Mouse (Mus musculus): ENCODE data around the gene Aimp2. TPM values are rescaled to one million over a fixed set of nuclear protein-coding genes. Genes with fewer than 3 reads are reported as not detected.

Gene Aimp2
- polyA plus RNA-seq, 1 experiment from 2014 or later: 109 TPM

DNA sequence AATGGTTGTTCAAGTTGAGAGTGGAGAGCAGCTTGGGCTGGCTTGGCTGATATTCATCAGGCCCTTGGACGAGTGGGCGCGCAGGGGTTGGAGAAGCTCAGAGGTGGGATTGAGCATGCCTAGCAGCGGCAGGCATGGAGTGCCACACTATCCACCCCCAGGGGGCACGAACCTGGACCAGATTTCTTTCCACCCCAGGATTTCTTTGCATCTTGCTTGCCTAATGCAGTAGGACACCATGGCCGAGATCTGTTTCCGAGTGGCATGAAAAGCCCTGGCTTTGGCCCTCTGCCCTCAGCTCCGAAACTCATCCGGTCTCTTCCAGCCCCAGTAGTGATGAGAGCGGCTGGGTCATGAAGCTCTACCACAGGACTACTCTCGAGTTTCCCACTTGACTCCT is 23.8 kb upstream of the Aimp2 start:
- DNase-seq (ENCODE audit: low spot score) (no peak), ATAC-seq (replicated peaks; ENCODE audit: low FRiP score) (no peak)
- Histone ChIP-seq H3K4me2 (ENCODE audit: low read depth, low read length, severe bottlenecking) (no peak overlapping the region; the same call in 1 of the 2 replicates), H3K4me3 (ENCODE audit: low read depth, low read length) (no peak overlapping the region), H3K9ac (ENCODE audit: low read length) (no peak overlapping the region), H3K36me3 (ENCODE audit: control insufficient read depth, insufficient read depth, low read length) (peaks cover 5% of the 10 kb centered on the region; the same call in 1 of the 2 replicates), H3K4me1 (replicated peaks; ENCODE audit: control insufficient read depth, insufficient read depth, low read length) (no peaks in the 10 kb centered on the region), H3K27ac (ENCODE audit: low read depth, low read length) (no peak overlapping the region), H3K9me3 (ENCODE audit: control insufficient read depth, low read length) (no peaks in the 10 kb centered on the region), H3K27me3 (ENCODE audit: control insufficient read depth, insufficient read depth, low read length) (no peaks in the 10 kb centered on the region)
- 88% methylated on average over 11 of the region's 11 CpGs for WGBS

DNA sequence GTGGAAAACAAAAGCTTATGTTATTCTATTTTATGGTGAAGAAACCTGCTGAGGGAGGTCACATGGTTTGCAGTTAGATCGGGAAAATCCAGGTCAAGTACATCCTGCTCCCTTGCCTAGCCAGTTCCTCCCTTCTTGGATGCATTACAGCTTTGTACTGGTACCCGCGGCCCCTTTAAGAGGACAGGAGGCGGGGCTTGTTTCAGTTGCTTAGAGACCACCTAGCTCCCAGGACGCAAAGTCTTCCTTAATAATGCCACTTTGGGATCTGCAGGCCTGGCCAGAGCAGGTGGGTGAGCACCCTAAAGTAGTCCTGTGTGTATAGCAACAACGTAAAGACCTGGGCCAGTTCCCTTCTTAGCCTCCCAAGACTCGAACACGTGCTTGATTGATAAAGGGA is 23.2 kb upstream of the Aimp2 start, which contains the start of gene Rsph10b:
Rsph10b (plus strand) TSS at position 205 of the 400 bp plus-strand sequence.
- DNase-seq (ENCODE audit: low spot score) (peak; percentile 52), ATAC-seq (replicated peaks; ENCODE audit: low FRiP score) (peak; percentile 30; the same call in 1 of the 2 replicates)
- no peaks in the 10 kb centered on the region for H3K4me1 ChIP-seq (replicated peaks; ENCODE audit: control insufficient read depth, insufficient read depth, low read length)
- WGBS: 15% methylated on average over 8 of the region's 8 CpGs
- H3K9ac ChIP-seq (ENCODE audit: low read length): no peak within 1 kb of the TSS
- H3K4me3 ChIP-seq (ENCODE audit: low read depth, low read length): no peak within 1 kb of the TSS
- H3K27me3 ChIP-seq (ENCODE audit: control insufficient read depth, insufficient read depth, low read length): no peaks in the 10 kb centered on the region
- peaks cover 5% of the 10 kb centered on the region; the same call in 1 of the 2 replicates for H3K36me3 ChIP-seq (ENCODE audit: control insufficient read depth, insufficient read depth, low read length)
- no peaks in the 10 kb centered on the region for H3K9me3 ChIP-seq (ENCODE audit: control insufficient read depth, low read length)
- H3K27ac ChIP-seq (ENCODE audit: low read depth, low read length): no peak within 1 kb of the TSS
- peak within 1 kb of the TSS; percentile 35; the same call in 1 of the 2 replicates for H3K4me2 ChIP-seq (ENCODE audit: low read depth, low read length, severe bottlenecking)

DNA sequence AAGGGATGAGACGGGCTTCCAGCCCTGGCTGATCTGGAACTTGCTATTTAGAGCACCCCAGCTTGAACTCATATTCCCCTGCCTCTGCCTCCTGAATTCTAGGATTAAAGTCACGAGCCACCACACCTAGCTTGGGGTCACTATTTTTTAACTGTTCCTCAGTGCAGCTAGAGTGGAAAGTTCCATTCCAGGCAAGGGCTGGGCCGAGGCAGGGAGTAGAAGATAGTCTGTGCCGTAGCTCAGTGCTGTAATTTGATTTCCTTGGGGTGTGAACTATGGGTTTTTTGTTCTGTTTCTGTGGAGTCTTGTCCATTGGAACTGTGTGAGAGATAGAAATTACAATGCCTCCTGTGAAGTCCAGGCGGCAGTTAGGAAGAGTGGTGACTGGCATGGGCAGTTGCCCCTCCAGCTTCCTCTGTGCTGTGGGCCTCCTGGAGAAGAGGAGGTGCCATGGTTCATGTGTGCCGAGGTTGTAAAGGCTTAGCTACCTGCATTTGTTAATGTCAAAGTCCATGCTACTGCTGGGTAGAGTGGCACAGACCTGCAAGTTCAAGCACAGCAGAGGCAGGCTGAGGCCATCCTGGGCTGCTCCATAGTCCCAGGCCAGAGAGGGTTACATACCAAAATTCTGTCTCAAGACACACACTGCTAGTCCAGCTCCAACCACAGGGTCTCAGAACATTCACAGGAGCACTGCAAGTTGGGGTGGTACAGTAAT is 22.4 kb upstream of the Aimp2 start:
- peaks cover 5% of the 10 kb centered on the region; the same call in 1 of the 2 replicates for H3K36me3 ChIP-seq (ENCODE audit: control insufficient read depth, insufficient read depth, low read length)
- no peak for ATAC-seq (replicated peaks; ENCODE audit: low FRiP score)
- WGBS: 86% methylated on average over 6 of the region's 6 CpGs

DNA sequence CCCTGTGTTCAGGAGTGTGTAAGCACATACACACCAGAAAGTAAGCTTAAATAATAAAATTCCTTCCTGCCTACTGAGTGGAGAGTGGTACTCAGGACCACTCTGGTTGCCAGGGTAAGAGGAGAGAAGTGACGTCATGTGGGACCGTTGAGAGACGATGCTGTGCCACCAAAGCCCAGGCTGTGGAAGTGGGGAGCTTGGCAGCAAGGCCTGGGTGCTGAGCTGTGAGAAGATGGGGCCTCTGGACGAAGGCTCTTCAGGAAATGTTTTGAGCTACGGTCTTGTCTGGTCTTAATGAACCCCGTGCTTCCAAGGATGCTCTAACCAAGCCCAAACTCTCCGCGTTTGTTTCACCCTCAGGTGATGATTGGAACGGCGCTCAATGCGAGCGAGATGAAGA is 21.0 kb upstream of the Aimp2 start:
- H3K36me3 ChIP-seq (ENCODE audit: control insufficient read depth, insufficient read depth, low read length): peaks cover 7% of the 10 kb centered on the region
- no peaks in the 10 kb centered on the region for H3K4me1 ChIP-seq (replicated peaks; ENCODE audit: control insufficient read depth, insufficient read depth, low read length)
- H3K9me3 ChIP-seq (ENCODE audit: control insufficient read depth, low read length): no peaks in the 10 kb centered on the region
- no peak overlapping the region for H3K27ac ChIP-seq (ENCODE audit: low read depth, low read length)
- H3K4me3 ChIP-seq (ENCODE audit: low read depth, low read length): no peak overlapping the region
- H3K9ac ChIP-seq (ENCODE audit: low read length): no peak overlapping the region
- no peaks in the 10 kb centered on the region for H3K27me3 ChIP-seq (ENCODE audit: control insufficient read depth, insufficient read depth, low read length)
- ATAC-seq (replicated peaks; ENCODE audit: low FRiP score) (no peak), DNase-seq (ENCODE audit: low spot score) (no peak)
- WGBS: 95% methylated on average over 12 of the region's 12 CpGs
- no peak overlapping the region for H3K4me2 ChIP-seq (ENCODE audit: low read depth, low read length, severe bottlenecking)

More for the DNA sequence above, 22.4 kb upstream of the Aimp2 start:
- no peak for DNase-seq (ENCODE audit: low spot score)
- Histone ChIP-seq H3K27ac (ENCODE audit: low read depth, low read length) (no peak overlapping the region), H3K4me2 (ENCODE audit: low read depth, low read length, severe bottlenecking) (no peak overlapping the region), H3K4me1 (replicated peaks; ENCODE audit: control insufficient read depth, insufficient read depth, low read length) (no peaks in the 10 kb centered on the region), H3K27me3 (ENCODE audit: control insufficient read depth, insufficient read depth, low read length) (no peaks in the 10 kb centered on the region), H3K9me3 (ENCODE audit: control insufficient read depth, low read length) (no peaks in the 10 kb centered on the region), H3K4me3 (ENCODE audit: low read depth, low read length) (no peak overlapping the region), H3K9ac (ENCODE audit: low read length) (no peak overlapping the region)

DNA sequence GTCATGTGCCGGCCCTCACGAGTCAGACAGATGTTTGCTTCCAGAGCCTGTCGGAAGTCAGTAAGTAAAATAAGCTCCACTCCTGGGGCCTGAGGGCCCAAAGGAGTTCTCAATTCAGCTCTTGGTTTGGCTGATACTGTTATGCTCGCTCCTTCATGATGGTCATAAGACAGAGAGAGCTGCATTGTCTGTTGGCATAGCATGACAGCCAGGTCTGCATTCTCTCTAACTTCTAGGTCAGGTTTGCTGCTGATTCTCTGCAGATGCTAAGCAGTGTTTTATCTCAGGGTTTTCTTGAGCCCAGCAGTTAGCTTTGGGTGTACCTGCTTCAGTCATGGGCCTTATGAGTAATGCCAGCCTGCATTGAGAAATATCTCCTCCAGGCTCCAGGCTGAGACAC is 19.6 kb upstream of the Aimp2 start:
- peaks cover 11% of the 10 kb centered on the region for H3K36me3 ChIP-seq (ENCODE audit: control insufficient read depth, insufficient read depth, low read length)

DNA sequence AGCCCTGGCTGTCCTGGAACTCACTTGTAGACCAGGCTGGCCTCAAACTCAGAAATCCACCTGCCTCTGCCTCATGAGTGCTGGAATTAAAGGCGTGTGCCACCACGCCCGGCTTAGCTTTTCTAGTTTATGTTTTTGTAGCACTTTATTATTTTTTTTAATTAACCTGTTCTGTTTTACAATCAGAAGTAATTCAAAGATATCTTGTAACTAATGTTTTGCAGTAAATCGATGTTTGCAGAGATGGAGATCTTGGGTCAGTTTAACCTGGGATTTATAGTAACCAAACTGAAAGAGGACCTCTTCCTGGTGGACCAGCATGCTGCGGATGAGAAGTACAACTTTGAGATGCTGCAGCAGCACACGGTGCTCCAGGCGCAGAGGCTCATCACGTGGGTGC is 18.2 kb upstream of the Aimp2 start, which contains the start of gene Gm42421:
Gm42421 (plus strand) TSS at position 301 of the 400 bp plus-strand sequence.
- Histone ChIP-seq H3K4me3 (ENCODE audit: low read depth, low read length) (no peak within 1 kb of the TSS), H3K4me1 (replicated peaks; ENCODE audit: control insufficient read depth, insufficient read depth, low read length) (no peaks in the 10 kb centered on the region), H3K4me2 (ENCODE audit: low read depth, low read length, severe bottlenecking) (no peak within 1 kb of the TSS), H3K27ac (ENCODE audit: low read depth, low read length) (no peak within 1 kb of the TSS), H3K9me3 (ENCODE audit: control insufficient read depth, low read length) (no peaks in the 10 kb centered on the region), H3K36me3 (ENCODE audit: control insufficient read depth, insufficient read depth, low read length) (peaks cover 11% of the 10 kb centered on the region), H3K27me3 (ENCODE audit: control insufficient read depth, insufficient read depth, low read length) (no peaks in the 10 kb centered on the region), H3K9ac (ENCODE audit: low read length) (no peak within 1 kb of the TSS)
- DNase-seq (ENCODE audit: low spot score) (no peak), ATAC-seq (replicated peaks; ENCODE audit: low FRiP score) (no peak)
- WGBS: 94% methylated on average over 8 of the region's 8 CpGs

More for the DNA sequence above, 19.6 kb upstream of the Aimp2 start:
- Histone ChIP-seq H3K27me3 (ENCODE audit: control insufficient read depth, insufficient read depth, low read length) (no peaks in the 10 kb centered on the region), H3K9ac (ENCODE audit: low read length) (no peak overlapping the region), H3K4me3 (ENCODE audit: low read depth, low read length) (no peak overlapping the region), H3K4me2 (ENCODE audit: low read depth, low read length, severe bottlenecking) (no peak overlapping the region), H3K9me3 (ENCODE audit: control insufficient read depth, low read length) (no peaks in the 10 kb centered on the region), H3K4me1 (replicated peaks; ENCODE audit: control insufficient read depth, insufficient read depth, low read length) (no peaks in the 10 kb centered on the region), H3K27ac (ENCODE audit: low read depth, low read length) (no peak overlapping the region)
- ATAC-seq (replicated peaks; ENCODE audit: low FRiP score): no peak
- 90% methylated on average over 4 of the region's 4 CpGs for WGBS
- no peak for DNase-seq (ENCODE audit: low spot score)

DNA sequence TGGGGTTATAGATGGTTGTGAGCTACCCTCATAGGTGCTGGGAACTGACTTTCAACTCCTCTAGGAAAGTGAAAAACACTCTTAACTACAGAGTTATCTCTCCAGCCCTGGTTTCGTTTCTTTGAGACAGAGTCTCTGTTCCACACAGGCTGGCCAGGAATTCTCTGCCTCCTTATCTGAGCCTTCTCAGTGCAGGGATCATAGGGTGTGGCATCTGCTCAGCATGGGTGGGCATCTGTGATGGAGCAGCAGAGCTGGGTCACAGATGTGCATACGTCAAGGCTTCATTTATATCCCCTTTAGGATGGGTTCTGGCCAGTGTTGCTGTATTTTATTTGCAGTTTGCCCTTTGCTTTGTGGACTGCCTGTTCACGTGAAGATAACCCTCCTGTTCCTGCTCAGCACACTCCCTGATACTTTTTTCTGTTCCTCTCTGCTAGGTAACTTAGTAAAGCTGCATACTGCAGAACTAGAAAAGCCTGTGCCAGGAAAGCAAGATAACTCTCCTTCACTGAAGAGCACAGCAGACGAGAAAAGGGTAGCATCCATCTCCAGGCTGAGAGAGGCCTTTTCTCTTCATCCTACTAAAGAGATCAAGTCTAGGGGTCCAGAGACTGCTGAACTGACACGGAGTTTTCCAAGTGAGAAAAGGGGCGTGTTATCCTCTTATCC is 15.3 kb upstream of the Aimp2 start:
- Histone ChIP-seq H3K36me3 (ENCODE audit: control insufficient read depth, insufficient read depth, low read length) (peaks cover 11% of the 10 kb centered on the region), H3K9ac (ENCODE audit: low read length) (no peak overlapping the region), H3K4me1 (replicated peaks; ENCODE audit: control insufficient read depth, insufficient read depth, low read length) (no peaks in the 10 kb centered on the region), H3K4me2 (ENCODE audit: low read depth, low read length, severe bottlenecking) (no peak overlapping the region), H3K4me3 (ENCODE audit: low read depth, low read length) (no peak overlapping the region), H3K27me3 (ENCODE audit: control insufficient read depth, insufficient read depth, low read length) (no peaks in the 10 kb centered on the region), H3K9me3 (ENCODE audit: control insufficient read depth, low read length) (no peaks in the 10 kb centered on the region), H3K27ac (ENCODE audit: low read depth, low read length) (no peak overlapping the region)
- DNase-seq (ENCODE audit: low spot score) (no peak), ATAC-seq (replicated peaks; ENCODE audit: low FRiP score) (no peak)
- 93% methylated on average over 6 of the region's 6 CpGs for WGBS

DNA sequence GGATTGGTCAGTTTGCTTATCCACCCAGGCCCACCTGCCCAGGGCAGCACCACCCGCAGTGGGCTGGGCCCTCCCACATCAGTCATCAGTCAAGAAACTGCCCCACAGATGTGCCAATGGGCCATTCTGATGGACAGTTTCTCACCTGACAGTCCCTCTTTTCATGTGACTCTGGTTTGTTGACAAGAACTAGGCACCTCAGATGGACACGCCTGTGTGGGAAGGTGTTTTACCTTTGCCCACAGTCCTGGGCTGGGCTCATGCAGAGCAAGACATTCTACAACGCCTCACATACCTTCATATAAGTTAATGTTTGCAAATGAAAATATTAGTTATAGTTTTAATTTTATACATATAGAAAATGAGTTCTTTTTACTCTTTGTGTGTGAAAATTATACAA is 8.5 kb upstream of the Aimp2 start:
- H3K27ac ChIP-seq (ENCODE audit: low read depth, low read length): no peak overlapping the region
- H3K4me1 ChIP-seq (replicated peaks; ENCODE audit: control insufficient read depth, insufficient read depth, low read length): no peaks in the 10 kb centered on the region
- H3K4me2 ChIP-seq (ENCODE audit: low read depth, low read length, severe bottlenecking): no peak overlapping the region
- H3K9me3 ChIP-seq (ENCODE audit: control insufficient read depth, low read length): no peaks in the 10 kb centered on the region
- 97% methylated on average over 3 of the region's 3 CpGs for WGBS
- ATAC-seq (replicated peaks; ENCODE audit: low FRiP score): no peak
- H3K4me3 ChIP-seq (ENCODE audit: low read depth, low read length): no peak overlapping the region
- H3K27me3 ChIP-seq (ENCODE audit: control insufficient read depth, insufficient read depth, low read length): no peaks in the 10 kb centered on the region
- H3K36me3 ChIP-seq (ENCODE audit: control insufficient read depth, insufficient read depth, low read length): peaks cover 5% of the 10 kb centered on the region; the same call in 1 of the 2 replicates
- H3K9ac ChIP-seq (ENCODE audit: low read length): no peak overlapping the region
- no peak for DNase-seq (ENCODE audit: low spot score)

Measured in forebrain, embryonic 11.5 days (tissue).